Mouse (Mus musculus) bone marrow macrophage, adult 2 months (primary cell): ENCODE measurements around the gene Ppp2r2c.

Source experiments
- CTCF ChIP-seq: IDR thresholded peaks from 2 replicates; pipeline ENCODE4 v1.5.1; 2012; ENCODE audit warnings: low read depth, mild to moderate bottlenecking, low read length, moderate library complexity
- POLR2A ChIP-seq: IDR thresholded peaks from 2 replicates; pipeline ENCODE4 v1.6.1; 2012; ENCODE audit warnings: mild to moderate bottlenecking, low read depth, low read length, borderline replicate concordance

GRCm38 (mm10) chr5:36977809-36978208 lies 109.5 kb downstream of the Ppp2r2c start:
- TF ChIP-seq CTCF (no peak), POLR2A (no peak)
